Comparison of ENCODE assay signal across 15 mouse cellular contexts in the genomic region with DNA sequence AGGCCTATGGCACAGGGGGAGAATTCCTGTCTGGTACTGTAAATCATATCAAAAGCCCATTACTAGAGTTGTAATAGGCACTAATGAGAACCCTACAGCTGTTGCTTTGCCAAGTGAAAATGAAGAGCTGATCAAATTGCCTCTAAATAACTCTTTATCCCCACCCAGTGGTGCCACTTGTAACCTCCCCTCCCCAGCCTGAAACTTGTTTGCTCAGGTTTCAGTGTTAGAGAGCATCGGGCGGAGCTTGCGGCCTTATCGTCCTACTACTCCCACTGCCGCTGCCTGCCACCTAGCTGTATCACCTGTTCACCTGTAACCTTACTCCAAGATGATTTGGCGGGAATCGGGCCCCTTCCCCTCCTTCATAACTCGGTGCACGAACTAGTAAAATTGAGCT. TPM values are rescaled to one million over a fixed set of nuclear protein-coding genes. Genes with fewer than 3 reads are reported as not detected.
DNase-seq lines count a peak whose midpoint lies in the region; ATAC-seq and TF ChIP-seq lines count a peak whose summit lies in the region.
"Had no signal": no experiment of that assay in that cellular context is flagged by ENCODE, and none has a peak within 500 bp of the region (broad histone marks: within the 10 kb centered on the region; RNA-seq: fewer than 3 reads in every experiment).

No protein-coding gene starts in this region.

- H3K4me3 ChIP-seq in kidney, postnatal 0 days (replicated peaks; ENCODE audit: low read depth, low read length), result no peak overlapping the region
- no peak overlapping the region for H3K4me3 ChIP-seq in limb, embryonic 14.5 days (replicated peaks; ENCODE audit: low read length)
- H3K4me3 ChIP-seq in small intestine, adult 2 months (ENCODE audit: low read depth, low read length), result no peak overlapping the region
- H3K4me3 ChIP-seq: limb, embryonic 13.5 days; midbrain, embryonic 12.5 days had no signal

- H3K9ac ChIP-seq in kidney, postnatal 0 days (ENCODE audit: low read depth, low read length), result no peak overlapping the region
- H3K9ac ChIP-seq in limb, embryonic 14.5 days (ENCODE audit: low read depth, low read length, severe bottlenecking), result no peak overlapping the region
- H3K9ac ChIP-seq: limb, embryonic 13.5 days; midbrain, embryonic 12.5 days had no signal

- DNase-seq in kidney, postnatal 0 days (ENCODE audit: low spot score), result peak; percentile 46
- no peak for DNase-seq in kidney, adult 8-10 months
- DNase-seq in WW6 (ENCODE audit: low read depth, low spot score), result peak; percentile 24
- peak; percentile 22 for DNase-seq in limb, embryonic 14.5 days (ENCODE audit: low spot score)
- no peak for DNase-seq in frontal cortex, postnatal 36 days (ENCODE audit: low spot score in 2 of 2)
- no peak for DNase-seq in ovary, postnatal 14 days (ENCODE audit: low spot score)
- DNase-seq in heart, adult 8-10 months (ENCODE audit: low spot score), result no peak
- DNase-seq: cerebellum, postnatal 14 days; gastrocnemius, postnatal 25 days; retina, postnatal 1 day had no signal

- no peak for TF ChIP-seq POLR2A in limb, embryonic 14.5 days (IDR thresholded peaks at IDR 0.05; ENCODE audit: borderline replicate concordance, extremely low read depth, insufficient read depth, insufficient read length)
- TF ChIP-seq POLR2A in small intestine, adult 2 months (IDR thresholded peaks at IDR 0.05; ENCODE audit: low read depth, low read length), result no peak

- H3K27me3 ChIP-seq in kidney, postnatal 0 days (ENCODE audit: insufficient read depth, low read length), result no peaks in the 10 kb centered on the region
- H3K27me3 ChIP-seq in limb, embryonic 14.5 days (ENCODE audit: control insufficient read depth, insufficient read depth, low read length), result no peaks in the 10 kb centered on the region
- no peaks in the 10 kb centered on the region for H3K27me3 ChIP-seq in small intestine, adult 2 months (ENCODE audit: control insufficient read depth, insufficient read depth, low read length)
- H3K27me3 ChIP-seq: limb, embryonic 13.5 days; midbrain, embryonic 12.5 days had no signal

- no peaks in the 10 kb centered on the region for H3K9me3 ChIP-seq in kidney, postnatal 0 days (replicated peaks; ENCODE audit: low read length)
- H3K9me3 ChIP-seq in limb, embryonic 14.5 days (ENCODE audit: control insufficient read depth, low read length), result no peaks in the 10 kb centered on the region
- H3K9me3 ChIP-seq: limb, embryonic 13.5 days; midbrain, embryonic 12.5 days had no signal

- 34% methylated on average over 9 of the region's 9 CpGs for WGBS in kidney, postnatal 0 days
- 43% methylated on average over 9 of the region's 9 CpGs for WGBS in limb, embryonic 14.5 days
- 18% methylated on average over 9 of the region's 9 CpGs for WGBS in small intestine, adult 2 months

- no peaks in the 10 kb centered on the region for H3K4me1 ChIP-seq in kidney, postnatal 0 days (replicated peaks; ENCODE audit: insufficient read depth, low read length)
- no peaks in the 10 kb centered on the region for H3K4me1 ChIP-seq in limb, embryonic 14.5 days (ENCODE audit: control insufficient read depth, insufficient read depth, low read length)
- peaks cover 13% of the 10 kb centered on the region; the same call in 1 of the 2 replicates for H3K4me1 ChIP-seq in small intestine, adult 2 months (ENCODE audit: control insufficient read depth, insufficient read depth, insufficient read length, low read length)
- H3K4me1 ChIP-seq: limb, embryonic 13.5 days; midbrain, embryonic 12.5 days had no signal

- no peak overlapping the region for H3K27ac ChIP-seq in kidney, postnatal 0 days
- H3K27ac ChIP-seq in limb, embryonic 14.5 days (replicated peaks; ENCODE audit: low read depth, low read length), result no peak overlapping the region
- H3K27ac ChIP-seq in small intestine, adult 2 months (ENCODE audit: insufficient read depth, low read depth, low read length), result peak overlapping the region; percentile 53; the same call in 1 of the 2 replicates
- H3K27ac ChIP-seq: limb, embryonic 13.5 days; midbrain, embryonic 12.5 days had no signal

- H3K36me3 ChIP-seq in kidney, postnatal 0 days (ENCODE audit: insufficient read depth, low read length), result no peaks in the 10 kb centered on the region
- no peaks in the 10 kb centered on the region for H3K36me3 ChIP-seq in limb, embryonic 14.5 days (ENCODE audit: control insufficient read depth, insufficient read depth, low read length)
- H3K36me3 ChIP-seq in small intestine, adult 2 months (ENCODE audit: control insufficient read depth, insufficient read depth, low read length), result no peaks in the 10 kb centered on the region
- H3K36me3 ChIP-seq: limb, embryonic 13.5 days; midbrain, embryonic 12.5 days had no signal

- TF ChIP-seq CTCF in kidney, postnatal 0 days (IDR thresholded peaks at IDR 0.05; ENCODE audit: low read depth), result peak; percentile 47
- TF ChIP-seq CTCF in small intestine, adult 2 months (IDR thresholded peaks at IDR 0.05; ENCODE audit: extremely low read depth, insufficient read length, insufficient replicate concordance, low read depth, low read length), result no peak

- no peak for ATAC-seq in kidney, postnatal 0 days (replicated peaks; ENCODE audit: low FRiP score, low read depth)
- ATAC-seq in limb, embryonic 14.5 days (ENCODE audit: low FRiP score, low read depth), result no peak
- ATAC-seq: inflammation-experienced regulatory T-cells, adult 6 months had no signal

- no peak overlapping the region for H3K4me2 ChIP-seq in kidney, postnatal 0 days (ENCODE audit: low read length)
- no peak overlapping the region for H3K4me2 ChIP-seq in limb, embryonic 14.5 days (replicated peaks; ENCODE audit: low read depth, low read length, severe bottlenecking)
- H3K4me2 ChIP-seq: limb, embryonic 13.5 days; midbrain, embryonic 12.5 days had no signal

RNA-seq across cellular contexts. Expression of a gene that starts 11.9 kb away (rescaled TPM):
- 0.08 and 0.17 TPM in 2 replicates for polyA plus RNA-seq in kidney, postnatal 0 days (2015; fragmentation: Nextera tagmentation; extraction: Ambion mirVana)
- polyA plus RNA-seq in limb, embryonic 14.5 days (2012; rRNA removed), result 0.04 and 0.08 TPM in 2 replicates
- 0.11 and 0.23 TPM in 2 replicates for polyA plus RNA-seq in limb, embryonic 14.5 days (2014; fragmentation: Nextera tagmentation; extraction: Ambion mirVana)
- polyA plus RNA-seq in small intestine, adult 2 months (2012; rRNA removed), result 0.06 and 0.74 TPM in 2 replicates
- total RNA-seq in heart, adult 8-10 months (2022), result under 1 TPM in 3 of 4 experiments, not detected in 1; 0.12 to 0.34 (median 0.16) TPM
- polyA plus RNA-seq: inflammation-experienced regulatory T-cells, adult 6 months; limb, embryonic 13.5 days; midbrain, embryonic 12.5 days; neural tube, embryonic 11.5 days had no signal

RNA-seq across cellular contexts. Expression of a gene that starts 42.6 kb away (rescaled TPM):
- polyA plus RNA-seq in kidney, postnatal 0 days (2015; fragmentation: Nextera tagmentation; extraction: Ambion mirVana), result 16.0 and 20.2 TPM in 2 replicates
- polyA plus RNA-seq in limb, embryonic 14.5 days (2012; rRNA removed), result 23.8 and 27.8 TPM in 2 replicates
- 16.1 and 22.4 TPM in 2 replicates for polyA plus RNA-seq in limb, embryonic 14.5 days (2014; fragmentation: Nextera tagmentation; extraction: Ambion mirVana)
- polyA plus RNA-seq in small intestine, adult 2 months (2012; rRNA removed), result 9.5 and 16.6 TPM in 2 replicates
- total RNA-seq in heart, adult 8-10 months (2022), result 10 to 100 TPM in 1 of 4 experiments, 1 to 10 TPM in 3; 6.2 to 10.7 (median 7.9) TPM
- polyA plus RNA-seq: inflammation-experienced regulatory T-cells, adult 6 months had no signal

RNA-seq across cellular contexts. Expression of a gene that starts 52.3 kb away (rescaled TPM):
- 225 and 241 TPM in 2 replicates for polyA plus RNA-seq in kidney, postnatal 0 days (2015; fragmentation: Nextera tagmentation; extraction: Ambion mirVana)
- polyA plus RNA-seq in limb, embryonic 14.5 days (2012; rRNA removed), result 5,532 and 5,668 TPM in 2 replicates
- 252 and 266 TPM in 2 replicates for polyA plus RNA-seq in limb, embryonic 14.5 days (2014; fragmentation: Nextera tagmentation; extraction: Ambion mirVana)
- polyA plus RNA-seq in small intestine, adult 2 months (2012; rRNA removed), result 1,264 and 1,580 TPM in 2 replicates
- 100 to 1,000 TPM; 143 to 253 (median 212) TPM for total RNA-seq in heart, adult 8-10 months (2022)

RNA-seq across cellular contexts. Expression of a gene that starts 55.1 kb away (rescaled TPM):
- 21.1 and 22.4 TPM in 2 replicates for polyA plus RNA-seq in kidney, postnatal 0 days (2015; fragmentation: Nextera tagmentation; extraction: Ambion mirVana)
- 0.82 and 1.1 TPM in 2 replicates for polyA plus RNA-seq in limb, embryonic 14.5 days (2012; rRNA removed)
- 0.96 and 1.3 TPM in 2 replicates for polyA plus RNA-seq in limb, embryonic 14.5 days (2014; fragmentation: Nextera tagmentation; extraction: Ambion mirVana)
- 9.0 and 118 TPM in 2 replicates for polyA plus RNA-seq in small intestine, adult 2 months (2012; rRNA removed)
- total RNA-seq in heart, adult 8-10 months (2022), result under 1 TPM; 0.25 to 0.72 (median 0.35) TPM
- polyA plus RNA-seq: inflammation-experienced regulatory T-cells, adult 6 months had no signal

Comparison
In these comparisons a context has a peak if more than half of its experiments do, and no peak if none do; other contexts are left out.
1. DNase-seq: peak in kidney, postnatal 0 days (single experiment), WW6 (single experiment) and limb, embryonic 14.5 days (single experiment); none in kidney, adult 8-10 months (0 of 2), frontal cortex, postnatal 36 days (0 of 2), ovary, postnatal 14 days (single experiment) and heart, adult 8-10 months (single experiment).